Mouse (Mus musculus): ENCODE results near the gene Gemin8. TPM values are rescaled to one million over a fixed set of nuclear protein-coding genes. Genes with fewer than 3 reads are reported as not detected.

The Gemin8 gene
- 8.1 and 10.2 TPM in 2 replicates for total RNA-seq (2021)
- long read RNA-seq, experiment 1, transcript Gemin8-201 (4 exons, 1,862 nt), result major isoform, 5 of 6 reads
- long read RNA-seq, experiment 1, partial matches to known transcripts, result 0 of 6 reads
- long read RNA-seq, experiment 1, other reads (novel, unspliced or antisense), result 1 of 6 reads
- long read RNA-seq, experiment 2, partial matches to known transcripts, result 1 of 8 reads
- long read RNA-seq, experiment 2, other reads (novel, unspliced or antisense), result 1 of 8 reads

DNA sequence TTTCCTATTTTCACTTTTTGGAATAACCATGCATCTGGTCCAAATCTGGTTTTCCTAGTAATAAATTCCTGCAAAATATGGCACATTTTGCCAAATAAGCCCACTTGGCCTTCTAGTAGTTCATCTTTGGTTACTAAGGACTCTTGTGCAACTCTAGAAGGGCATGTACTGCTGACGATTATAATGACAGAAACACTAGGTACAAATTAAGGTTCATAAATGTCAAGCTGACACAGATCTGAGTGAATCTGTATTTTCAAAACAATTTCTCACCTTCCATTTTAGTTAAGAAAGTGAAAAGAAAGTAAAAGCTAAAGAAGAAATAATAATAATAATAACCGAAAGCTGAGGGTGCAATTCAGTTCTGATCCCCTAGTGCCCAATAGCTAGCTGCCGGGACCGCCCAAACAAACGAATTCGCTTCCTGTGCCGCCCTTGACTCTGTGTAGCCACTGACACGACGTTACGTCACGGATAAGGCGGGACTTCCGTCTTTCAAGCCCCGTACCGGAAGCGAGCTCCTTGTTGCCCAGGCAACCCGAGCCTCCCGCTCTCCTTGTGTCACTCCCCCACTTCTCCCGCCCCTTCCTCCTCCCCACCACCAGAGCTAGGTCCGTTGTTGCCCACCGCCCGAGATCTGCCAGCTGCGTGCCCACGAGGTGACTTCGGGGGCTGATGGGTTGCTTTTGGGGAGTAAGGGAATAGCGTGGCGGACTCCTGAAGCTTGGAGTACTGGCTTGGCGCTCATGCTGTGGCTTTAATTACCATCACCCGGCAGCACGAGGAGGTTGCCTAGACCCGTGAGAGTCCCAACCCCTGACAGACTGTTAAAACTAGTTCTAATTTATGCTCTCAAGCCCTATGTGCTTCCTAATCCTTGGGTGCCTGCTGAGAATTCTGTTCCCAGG lies at the start of gene Gemin8:
Gemin8 (plus strand) TSS at position 563 of the 908 bp plus-strand sequence.
- peak; percentile 95 for DNase-seq

GRCm38 (mm10) chrX:166147158-166147846 lies 23.0 kb upstream of the Gemin8 start:
- DNase-seq, result no peak

DNA sequence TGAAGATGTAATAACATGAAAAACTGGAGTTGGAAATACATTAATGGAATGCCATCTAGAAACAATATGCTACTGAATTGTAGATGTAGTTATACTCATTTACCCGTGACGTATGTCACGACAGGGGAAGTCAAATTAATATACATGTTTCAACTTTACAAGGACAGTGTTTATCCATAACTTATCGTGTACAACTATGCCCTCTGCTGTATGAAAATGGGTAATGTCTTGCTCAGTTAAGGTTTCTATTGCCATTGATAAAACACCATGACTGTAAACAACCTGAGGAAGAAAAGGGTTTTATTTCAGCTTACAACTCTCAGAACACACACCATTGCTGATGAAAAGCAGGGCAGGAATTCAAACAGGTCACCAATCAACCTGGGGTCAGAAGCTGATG lies 7.5 kb upstream of the Gemin8 start:
- no peak for DNase-seq

DNA sequence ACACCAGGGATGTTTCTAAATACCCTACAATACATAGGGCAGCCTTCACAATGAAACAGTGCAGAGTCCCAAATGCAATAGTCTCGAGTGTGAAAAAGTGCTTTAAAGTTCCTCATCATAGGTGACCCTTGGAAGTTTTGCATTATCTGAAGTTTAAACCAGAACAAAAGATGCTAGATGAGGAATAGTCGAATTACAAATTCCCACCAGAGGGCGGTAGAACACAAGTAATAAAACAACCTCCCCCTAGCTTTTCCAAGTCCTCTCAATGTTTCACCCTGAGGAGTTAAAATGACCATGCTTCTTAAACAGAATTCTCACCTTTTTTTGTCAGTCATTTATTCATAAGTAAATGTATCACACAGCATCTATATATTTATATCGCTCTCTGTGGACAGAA lies 2.9 kb upstream of the Gemin8 start:
- peak; percentile 34 for DNase-seq

- DNase-seq, result no peak
Measured at GRCm38 (mm10) chrX:166167923-166168322, 2.3 kb upstream of the Gemin8 start.

GRCm38 (mm10) chrX:166170800-166171738 lies 815 bp downstream of the Gemin8 start:
- DNase-seq, result no peak

DNA sequence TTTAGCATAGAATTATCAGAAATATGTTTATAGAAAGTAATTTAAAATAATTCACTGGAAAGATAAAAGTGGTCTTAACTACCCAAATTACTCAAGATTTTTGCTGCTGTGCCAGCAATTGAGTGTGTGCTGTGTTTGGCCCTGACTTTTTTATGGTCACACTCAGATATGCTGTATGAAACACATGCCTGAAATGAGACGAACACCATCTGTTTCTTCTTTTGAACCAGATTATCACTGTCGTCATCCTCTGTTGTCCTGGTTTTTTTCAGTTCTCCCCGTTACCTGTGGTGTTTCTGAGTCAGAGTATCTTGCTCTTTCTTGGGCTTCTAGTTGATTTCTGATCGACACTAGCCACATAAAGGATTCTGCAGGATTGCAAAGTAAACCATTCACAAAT lies 1.8 kb downstream of the Gemin8 start:
- no peak for DNase-seq

DNA sequence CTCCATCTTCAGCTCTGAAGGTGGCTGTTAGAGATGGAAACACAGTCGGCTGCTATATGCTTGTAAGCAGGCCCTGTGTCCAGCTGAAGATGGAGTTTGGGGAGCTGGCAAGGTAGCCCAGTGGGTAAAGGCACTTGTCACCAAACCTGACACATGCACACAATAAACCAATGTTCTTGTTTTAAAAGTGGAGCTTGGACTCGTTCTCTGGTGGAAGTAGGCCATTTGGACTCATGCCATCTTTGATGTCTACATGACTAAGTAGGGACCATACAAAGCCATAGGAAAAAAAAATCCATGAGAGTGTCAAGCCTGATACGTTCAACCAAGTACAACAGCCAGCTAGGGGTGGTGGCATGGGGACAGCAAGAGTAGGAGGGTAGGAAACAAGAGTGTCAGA lies 2.4 kb downstream of the Gemin8 start:
- no peak for DNase-seq

- no peak for DNase-seq
Measured at GRCm38 (mm10) chrX:166173796-166174195, 3.5 kb downstream of the Gemin8 start.

DNA sequence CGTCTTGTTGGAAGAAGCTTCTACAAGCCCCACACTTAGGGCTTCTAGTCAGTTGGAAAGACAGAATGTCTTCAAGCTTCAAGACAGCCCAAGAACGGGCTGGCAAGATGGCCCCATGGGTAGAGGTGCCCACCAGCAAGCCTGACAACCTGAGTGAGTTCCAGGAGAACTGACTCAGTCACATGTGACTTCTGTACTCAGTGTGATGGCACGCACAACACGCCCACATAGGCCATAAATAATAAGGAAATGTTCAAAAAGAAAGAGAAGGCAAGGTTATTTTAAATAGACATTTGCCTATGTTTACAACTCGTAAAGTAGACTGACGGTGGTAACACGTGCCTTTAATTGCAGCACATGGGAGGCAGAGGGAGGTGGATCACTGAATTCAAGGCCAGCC lies 7.7 kb downstream of the Gemin8 start:
- DNase-seq, result peak; percentile 7

- no peak for DNase-seq
Measured at GRCm38 (mm10) chrX:166183094-166183493, 12.8 kb downstream of the Gemin8 start.

DNA sequence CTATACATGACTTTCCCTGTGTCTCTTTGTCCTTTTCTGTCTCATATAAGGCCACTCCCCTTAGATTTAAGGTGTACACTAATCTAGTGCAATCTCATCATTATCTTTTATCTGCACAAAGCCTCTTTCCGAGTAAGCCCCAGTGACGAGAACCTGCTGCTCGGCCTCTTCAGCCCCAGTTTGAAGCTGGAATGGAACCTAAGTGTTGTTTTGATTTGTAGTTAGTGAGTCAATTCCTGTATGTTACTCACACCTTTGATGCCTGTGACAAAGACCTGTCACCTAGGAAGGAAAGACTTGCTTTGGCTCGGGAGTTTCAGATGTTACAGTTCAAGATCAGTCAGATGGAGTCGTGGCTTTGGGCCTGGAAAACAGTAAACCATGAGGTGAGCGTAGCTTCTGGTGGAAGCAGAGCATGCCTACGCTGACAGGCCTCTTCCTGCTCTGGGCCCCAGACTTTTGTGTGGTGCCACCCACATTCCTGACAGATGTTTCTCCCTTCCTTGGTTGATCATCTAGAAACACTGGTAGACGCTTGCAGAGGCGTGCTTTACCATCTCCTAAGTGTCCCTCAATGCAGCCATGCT lies 15.2 kb downstream of the Gemin8 start:
- DNase-seq, result no peak

GRCm38 (mm10) chrX:166187803-166188202 lies 17.5 kb downstream of the Gemin8 start:
- no peak for DNase-seq

GRCm38 (mm10) chrX:166196327-166196726 lies 26.1 kb downstream of the Gemin8 start:
- DNase-seq, result no peak

- DNase-seq, result no peak
Measured at GRCm38 (mm10) chrX:166198266-166198665, 28.0 kb downstream of the Gemin8 start.

DNA sequence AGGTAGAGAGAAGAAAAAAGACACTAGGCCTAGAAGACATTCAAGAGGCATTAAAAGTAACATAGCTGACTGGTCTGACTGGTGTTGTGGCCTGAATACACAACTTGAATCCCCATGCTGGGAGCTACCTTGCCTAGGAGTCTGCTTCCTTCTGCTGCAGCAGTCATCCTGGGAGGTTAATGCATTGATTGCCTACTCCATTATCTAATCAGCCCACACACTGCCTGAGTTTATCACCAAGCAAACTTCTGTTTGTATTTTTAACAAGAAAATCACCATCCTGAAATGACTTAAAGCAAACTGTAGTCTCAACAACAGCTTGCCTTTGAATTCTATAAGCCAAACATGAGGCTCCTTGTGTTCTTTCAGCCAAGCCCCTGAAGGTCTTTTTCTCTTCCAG lies 29.6 kb downstream of the Gemin8 start:
- DNase-seq, result no peak

GRCm38 (mm10) chrX:166214576-166214975 lies 44.3 kb downstream of the Gemin8 start:
- no peak for DNase-seq

DNA sequence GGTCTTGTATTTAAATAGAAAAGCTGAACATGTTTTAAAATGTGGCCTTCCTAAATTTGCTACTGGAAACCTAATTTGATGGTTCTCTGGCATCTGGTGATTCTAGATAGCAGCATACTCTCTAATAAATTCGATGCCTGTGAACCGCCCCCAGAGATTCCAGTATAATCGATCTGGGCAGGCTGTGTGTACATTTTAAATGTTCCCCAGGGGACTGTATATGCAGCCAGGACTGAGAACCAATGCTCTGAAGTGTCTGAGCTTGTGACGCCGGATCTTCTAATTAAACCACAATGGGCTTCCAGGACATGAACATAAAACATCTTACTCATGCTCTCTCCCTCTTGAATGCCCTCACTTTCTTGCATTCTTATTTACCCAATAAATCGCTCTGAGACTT lies 46.0 kb downstream of the Gemin8 start:
- no peak for DNase-seq

GRCm38 (mm10) chrX:166216720-166217119 lies 46.5 kb downstream of the Gemin8 start:
- no peak for DNase-seq

GRCm38 (mm10) chrX:166219331-166219730 lies 49.1 kb downstream of the Gemin8 start:
- no peak for DNase-seq

GRCm38 (mm10) chrX:166226856-166227255 lies 56.6 kb downstream of the Gemin8 start:
- no peak for DNase-seq
